Mouse (Mus musculus) midbrain, postnatal 0 days (tissue): Measurements from ENCODE around the gene Ptpn14. TPM values are rescaled to one million over a fixed set of nuclear protein-coding genes. Genes with fewer than 3 reads are reported as not detected.

ENCODE experiments used
- ATAC-seq: fragments of 200-750 bp; cut with Nextera tagmentation; 2 replicates; pipeline ENCODE4 v1.8.0; 2017; ENCODE audit warnings: moderate number of reproducible peaks, mild to moderate bottlenecking, moderate TSS enrichment, moderate library complexity; ENCODE audit not compliant: low FRiP score
- DNase-seq: peaks from one replicate; pipeline ENCODE4 v3.0.0-alpha.2; 2015; ENCODE audit warnings: low spot score
- H3K27ac ChIP-seq: fragments of 300-500 bp; sonication (generic); 2 replicates; pipeline ENCODE4 v1.5.1; 2014; ENCODE audit warnings: low read depth, mild to moderate bottlenecking, low read length, mixed read lengths
- H3K27me3 ChIP-seq: fragments of 300-500 bp; sonication (generic); 2 replicates; pipeline ENCODE4 v1.6.1; 2014; ENCODE audit warnings: low read length, control low read depth, mixed read lengths; ENCODE audit not compliant: insufficient read depth
- H3K36me3 ChIP-seq: fragments of 300-500 bp; sonication (generic); 2 replicates; pipeline ENCODE4 v1.6.1; 2014; ENCODE audit warnings: low read length, control low read depth, mixed read lengths; ENCODE audit not compliant: insufficient read depth
- H3K4me1 ChIP-seq: fragments of 300-500 bp; sonication (generic); 2 replicates; pipeline ENCODE4 v1.6.1; 2014; ENCODE audit warnings: mild to moderate bottlenecking, control low read depth, antibody characterized with exemption, low read length, mixed read lengths; ENCODE audit not compliant: insufficient read depth
- H3K4me2 ChIP-seq: fragments of 300-500 bp; sonication (generic); 2 replicates; pipeline ENCODE4 v1.6.1; 2014; ENCODE audit warnings: low read depth, mild to moderate bottlenecking, low read length, mixed read lengths; ENCODE audit not compliant: poor library complexity, severe bottlenecking
- H3K4me3 ChIP-seq: fragments of 300-500 bp; sonication (generic); 2 replicates; pipeline ENCODE4 v1.5.1; 2014; ENCODE audit warnings: low read depth, mild to moderate bottlenecking, low read length, moderate library complexity
- H3K9ac ChIP-seq: fragments of 300-500 bp; sonication (generic); replicated peaks from 2 replicates; pipeline ENCODE4 v1.6.1; 2014; ENCODE audit warnings: mild to moderate bottlenecking, low read length, moderate library complexity, mixed read lengths; ENCODE audit not compliant: poor library complexity, severe bottlenecking
- H3K9me3 ChIP-seq: fragments of 300-500 bp; sonication (generic); 2 replicates; pipeline ENCODE4 v1.6.1; 2016; ENCODE audit warnings: low read length, control low read depth
- CTCF ChIP-seq: IDR thresholded peaks from 2 replicates; pipeline ENCODE4 v1.5.1; 2016; ENCODE audit warnings: antibody characterized with exemption, mild to moderate bottlenecking
- WGBS: fragments of 180-500 bp; shearing (Covaris S2); extraction: QIAGEN DNeasy Blood & Tissue Kit; methylation state at CpG from one replicate; pipeline ENCODE4 v1.1.7; 2014; 5-methylcytosine and 5-hydroxymethylcytosine counted together
- polyA plus RNA-seq: library from polyadenylated mRNA; unstranded; fragments of >200 nt; fragmentation: Nextera tagmentation; extraction: Ambion mirVana; gene quantifications from 2 replicates; pipeline ENCODE4 v1.2.1, GENCODE M21; 2015
- total RNA-seq: library from RNA; depleted of rRNA; stranded (reverse); fragments of >200 nt; gene quantifications from 2 replicates; pipeline ENCODE4 v1.2.3, GENCODE M21; 2014

Gene Ptpn14
- total and polyA plus RNA-seq, 2 experiments from 2014 or later, result 1.1 to 6.5 TPM

DNA sequence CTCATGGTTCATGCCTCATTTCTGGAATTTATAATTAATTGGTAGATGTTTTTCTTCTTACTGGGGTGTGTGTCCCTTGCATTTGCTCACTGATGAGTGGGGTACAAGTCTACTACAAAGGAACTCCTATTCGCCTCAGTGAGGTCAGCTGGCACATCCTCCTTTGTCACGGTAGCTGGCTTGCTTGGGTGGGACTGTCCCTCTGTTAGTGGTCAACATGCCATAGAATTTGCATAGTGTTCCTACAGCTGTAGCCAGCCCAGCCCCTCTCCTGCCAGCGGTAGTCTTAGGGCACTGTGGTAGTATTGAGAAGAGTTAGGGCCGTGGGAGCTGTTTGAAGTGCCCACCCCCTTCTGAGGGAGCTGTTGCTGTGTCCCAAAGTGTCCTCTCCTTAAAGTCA is 73.2 kb downstream of the Ptpn14 start:
- no peak overlapping the region for H3K4me3 ChIP-seq
- TF ChIP-seq CTCF, result no peak
- H3K4me1 ChIP-seq, result no peaks in the 10 kb centered on the region
- H3K4me2 ChIP-seq, result no peak overlapping the region
- H3K9ac ChIP-seq, result no peak overlapping the region
- H3K27me3 ChIP-seq, result no peaks in the 10 kb centered on the region
- ATAC-seq (no peak), DNase-seq (no peak)
- WGBS, result 84% methylated on average over 4 of the region's 4 CpGs
- no peak overlapping the region for H3K27ac ChIP-seq
- no peaks in the 10 kb centered on the region for H3K9me3 ChIP-seq
- H3K36me3 ChIP-seq, result no peaks in the 10 kb centered on the region

DNA sequence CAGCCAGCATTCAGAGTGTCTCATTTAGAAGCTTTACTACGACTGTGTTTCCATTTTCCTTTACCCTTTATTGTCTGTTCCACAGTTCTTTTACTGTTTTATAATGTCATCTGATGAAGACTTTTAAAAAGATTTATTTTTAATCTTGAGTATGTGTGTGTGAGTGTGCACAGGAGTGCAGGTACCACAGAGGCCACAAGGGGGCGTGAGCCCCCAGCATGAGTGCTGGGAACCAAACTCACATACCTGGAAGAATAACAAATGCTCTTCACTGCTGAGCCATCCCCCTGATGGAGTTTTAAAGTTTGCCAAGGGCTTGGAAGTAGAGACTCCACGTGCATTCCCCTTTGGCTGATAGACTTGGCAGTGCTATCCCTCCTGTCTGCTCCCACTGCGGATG is 74.5 kb downstream of the Ptpn14 start:
- Histone ChIP-seq H3K36me3 (no peaks in the 10 kb centered on the region), H3K27ac (no peak overlapping the region), H3K4me3 (no peak overlapping the region), H3K9ac (no peak overlapping the region), H3K4me1 (no peaks in the 10 kb centered on the region), H3K9me3 (no peaks in the 10 kb centered on the region), H3K27me3 (no peaks in the 10 kb centered on the region), H3K4me2 (no peak overlapping the region)
- 93% methylated on average over 4 of the region's 4 CpGs for WGBS
- TF ChIP-seq CTCF, result peak; percentile 38
- ATAC-seq (no peak), DNase-seq (no peak)

- Histone ChIP-seq H3K4me1 (no peaks in the 10 kb centered on the region), H3K4me2 (no peak overlapping the region), H3K27me3 (no peaks in the 10 kb centered on the region), H3K9ac (no peak overlapping the region), H3K36me3 (no peaks in the 10 kb centered on the region), H3K27ac (no peak overlapping the region), H3K4me3 (no peak overlapping the region), H3K9me3 (no peaks in the 10 kb centered on the region)
- TF ChIP-seq CTCF, result no peak
- ATAC-seq (no peak), DNase-seq (no peak)
- 90% methylated on average over 11 of the region's 11 CpGs for WGBS
These were observed 75.7 kb downstream of the Ptpn14 start for GRCm38 (mm10) chr1:189803742-189804141.

DNA sequence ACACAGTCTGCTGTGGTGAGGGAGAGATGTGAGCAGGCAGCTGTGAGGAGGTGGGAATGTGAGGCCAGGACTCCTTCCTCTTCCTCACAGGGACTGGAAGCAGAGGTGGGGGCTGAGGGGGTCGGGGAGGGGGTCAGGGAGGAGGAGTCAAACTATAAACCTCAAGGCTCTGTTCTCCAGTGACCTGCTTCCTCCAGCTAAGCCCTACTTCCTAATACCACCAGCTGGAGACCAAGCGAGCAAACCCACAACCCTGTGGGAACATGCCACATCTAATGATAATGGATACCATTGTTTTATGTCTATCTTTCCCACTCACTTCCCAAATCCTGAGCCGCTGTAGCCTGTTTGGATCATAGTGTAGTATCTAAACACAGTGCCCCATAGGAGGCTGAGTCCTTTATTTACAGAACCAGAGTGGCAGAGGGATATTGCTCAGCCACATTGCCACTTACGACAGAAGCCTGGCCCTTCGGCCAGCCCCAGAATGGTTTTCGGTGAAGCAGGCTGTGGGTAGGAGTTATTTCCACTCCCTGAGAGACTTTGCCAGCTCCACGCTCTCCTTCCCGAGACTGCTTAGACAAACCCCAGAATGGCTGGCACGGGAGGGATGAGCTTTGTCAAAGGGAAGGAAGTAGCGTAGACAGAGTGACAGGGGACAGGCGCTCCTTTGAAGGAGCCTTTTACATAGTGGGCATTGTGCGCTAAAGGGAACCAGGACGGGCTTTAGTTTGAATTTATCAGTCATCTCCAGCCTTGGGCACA is 78.6 kb downstream of the Ptpn14 start:
- H3K4me2 ChIP-seq, result no peak overlapping the region
- H3K4me1 ChIP-seq, result no peaks in the 10 kb centered on the region
- no peak overlapping the region for H3K9ac ChIP-seq
- ATAC-seq (no peak), DNase-seq (no peak)
- H3K36me3 ChIP-seq, result no peaks in the 10 kb centered on the region
- H3K27ac ChIP-seq, result no peak overlapping the region
- 68% methylated on average over 13 of the region's 13 CpGs for WGBS
- TF ChIP-seq CTCF, result no peak
- no peaks in the 10 kb centered on the region for H3K27me3 ChIP-seq
- no peak overlapping the region for H3K4me3 ChIP-seq
- H3K9me3 ChIP-seq, result no peaks in the 10 kb centered on the region

DNA sequence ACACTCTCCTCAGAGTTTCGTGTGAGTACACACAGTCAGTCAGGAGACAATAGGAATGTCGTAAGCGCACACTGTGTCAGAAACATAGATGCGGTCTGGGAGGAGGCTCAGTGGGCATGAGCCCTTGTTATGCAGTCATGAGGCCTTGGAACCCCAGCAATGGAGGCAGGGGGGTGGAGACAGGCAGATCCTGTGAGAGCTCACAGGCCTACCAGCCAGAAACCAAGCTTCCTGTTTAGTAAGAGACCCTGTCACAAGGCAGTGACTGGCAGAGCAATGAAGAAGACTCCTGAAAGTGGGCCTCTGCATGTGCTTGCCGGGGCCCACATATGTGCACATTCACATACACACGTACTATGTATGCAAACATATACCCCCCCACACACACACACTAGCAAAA is 79.9 kb downstream of the Ptpn14 start:
- DNase-seq, result no peak
- Histone ChIP-seq H3K4me3 (no peak overlapping the region), H3K9ac (no peak overlapping the region), H3K27me3 (no peaks in the 10 kb centered on the region), H3K4me2 (no peak overlapping the region), H3K27ac (no peak overlapping the region), H3K4me1 (no peaks in the 10 kb centered on the region), H3K9me3 (no peaks in the 10 kb centered on the region), H3K36me3 (no peaks in the 10 kb centered on the region)
- no peak for TF ChIP-seq CTCF
- ATAC-seq, result no peak
- 93% methylated on average over 6 of the region's 6 CpGs for WGBS

DNA sequence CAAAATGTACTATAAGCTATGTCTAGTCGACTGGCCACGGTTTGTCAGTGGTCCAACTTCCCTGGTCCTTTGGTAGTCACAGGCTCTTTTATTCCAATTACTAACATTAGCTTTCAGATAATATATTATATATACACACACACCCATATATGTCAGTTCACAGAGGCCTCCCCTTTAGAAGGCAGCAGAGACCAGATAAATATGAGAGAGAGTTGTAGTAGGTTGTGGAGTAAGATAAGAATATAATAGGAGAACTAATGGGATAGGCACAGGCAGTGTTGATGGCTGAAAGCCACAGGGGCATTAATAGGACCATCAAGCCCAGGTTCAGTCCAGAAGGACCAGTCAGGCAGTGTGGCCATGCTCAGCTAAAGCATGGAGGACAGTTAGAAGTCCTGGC is 80.4 kb downstream of the Ptpn14 start:
- H3K27ac ChIP-seq, result no peak overlapping the region
- no peak overlapping the region for H3K9ac ChIP-seq
- H3K27me3 ChIP-seq, result no peaks in the 10 kb centered on the region
- H3K4me1 ChIP-seq, result no peaks in the 10 kb centered on the region
- ATAC-seq (no peak), DNase-seq (no peak)
- no peak overlapping the region for H3K4me2 ChIP-seq
- no peak overlapping the region for H3K4me3 ChIP-seq
- no peaks in the 10 kb centered on the region for H3K36me3 ChIP-seq
- 99% methylated on average over 2 of the region's 2 CpGs for WGBS
- H3K9me3 ChIP-seq, result no peaks in the 10 kb centered on the region
- TF ChIP-seq CTCF, result no peak
